Mouse (Mus musculus): ENCODE results near the gene Gas6. TPM values are rescaled to one million over a fixed set of nuclear protein-coding genes. Genes with fewer than 3 reads are reported as not detected.

Gene Gas6
- polyA plus RNA-seq, 1 experiment from 2014 or later, result 177 TPM

DNA sequence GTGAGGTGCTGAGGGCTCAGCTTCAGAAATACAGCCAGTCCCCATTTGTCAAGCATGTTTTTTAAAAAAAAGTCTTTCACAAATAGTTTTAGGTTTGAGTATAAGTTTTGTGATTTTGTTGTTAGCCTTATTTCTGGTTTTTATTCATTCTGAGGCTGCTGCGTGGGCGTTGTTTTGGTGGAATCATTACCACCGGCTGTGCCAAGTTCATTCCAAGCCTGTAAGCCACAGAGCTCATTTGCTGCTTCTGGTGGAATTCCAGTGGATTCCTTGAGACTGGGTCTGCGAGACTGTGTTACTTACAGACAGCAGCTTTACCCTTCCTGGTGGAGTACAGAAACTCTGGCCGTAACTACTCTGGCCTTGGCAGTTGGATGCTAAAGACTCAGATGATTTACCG lies 47.8 kb downstream of the Gas6 start:
- Histone ChIP-seq H3K9ac (replicated peaks; ENCODE audit: low read depth) (no peak overlapping the region), H3K36me3 (ENCODE audit: insufficient read depth, low read length) (no peaks in the 10 kb centered on the region), H3K9me3 (ENCODE audit: low read length) (no peaks in the 10 kb centered on the region), H3K4me2 (replicated peaks; ENCODE audit: low read depth, low read length) (no peak overlapping the region), H3K4me3 (ENCODE audit: low read depth, low read length) (no peak overlapping the region), H3K4me1 (ENCODE audit: insufficient read depth, low read depth, low read length) (no peaks in the 10 kb centered on the region), H3K27ac (ENCODE audit: low read length) (no peak overlapping the region), H3K27me3 (replicated peaks; ENCODE audit: insufficient read depth, low read length) (no peaks in the 10 kb centered on the region)
- ATAC-seq, result no peak
- WGBS, result 82% methylated on average over 6 of the region's 6 CpGs
- TF ChIP-seq CTCF (IDR thresholded peaks at IDR 0.05), result no peak
- TF ChIP-seq EP300 (IDR thresholded peaks at IDR 0.05), result no peak
- no peak for DNase-seq (ENCODE audit: low spot score)

DNA sequence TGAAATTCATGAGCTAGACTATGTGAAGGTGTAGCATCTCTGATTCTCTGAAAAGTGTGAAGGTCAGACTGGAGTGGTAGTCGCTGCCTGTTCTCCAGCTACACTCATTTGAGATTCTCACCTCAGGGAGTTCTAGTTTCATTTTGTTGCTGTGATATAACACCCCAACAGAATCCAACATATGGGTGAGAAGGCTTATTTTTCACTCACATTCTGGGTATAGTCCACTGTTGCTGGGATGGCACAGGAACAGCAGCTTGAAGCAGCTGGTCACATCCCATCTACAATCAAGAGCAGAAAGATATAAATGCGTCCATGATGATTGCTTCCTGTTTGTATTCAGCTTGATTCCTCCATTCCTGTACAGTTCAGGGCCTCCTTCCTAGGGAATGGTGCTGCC lies 52.1 kb downstream of the Gas6 start:
- no peaks in the 10 kb centered on the region for H3K36me3 ChIP-seq (ENCODE audit: insufficient read depth, low read length)
- no peaks in the 10 kb centered on the region for H3K27me3 ChIP-seq (replicated peaks; ENCODE audit: insufficient read depth, low read length)
- no peaks in the 10 kb centered on the region for H3K4me1 ChIP-seq (ENCODE audit: insufficient read depth, low read depth, low read length)
- H3K9ac ChIP-seq (replicated peaks; ENCODE audit: low read depth), result no peak overlapping the region
- H3K4me2 ChIP-seq (replicated peaks; ENCODE audit: low read depth, low read length), result no peak overlapping the region
- H3K27ac ChIP-seq (ENCODE audit: low read length), result no peak overlapping the region
- no peaks in the 10 kb centered on the region for H3K9me3 ChIP-seq (ENCODE audit: low read length)
- no peak for ATAC-seq
- WGBS, result 85% methylated on average over 2 of the region's 2 CpGs
- no peak overlapping the region for H3K4me3 ChIP-seq (ENCODE audit: low read depth, low read length)
- no peak for DNase-seq (ENCODE audit: low spot score)
- TF ChIP-seq CTCF (IDR thresholded peaks at IDR 0.05) (no peak), EP300 (IDR thresholded peaks at IDR 0.05) (no peak)

DNA sequence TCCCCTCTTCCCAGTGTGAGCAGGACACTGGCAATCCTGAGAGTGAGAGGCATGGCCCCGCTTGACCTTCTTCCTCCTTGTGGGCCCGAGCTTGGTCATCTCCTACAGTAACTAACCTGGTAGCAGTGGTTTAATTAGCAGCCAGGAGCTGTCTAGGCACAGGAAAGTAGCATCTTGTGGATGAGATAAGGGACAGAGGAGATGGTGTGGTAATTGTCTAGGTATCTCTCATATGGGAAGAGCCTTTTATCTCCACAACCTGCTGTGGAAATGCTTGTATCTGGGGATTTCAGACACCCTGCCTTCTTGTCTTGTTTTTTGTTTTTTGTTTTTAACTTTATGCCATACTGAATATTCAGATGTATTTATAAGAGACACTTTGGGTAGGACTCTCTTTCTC lies 56.8 kb downstream of the Gas6 start:
- Histone ChIP-seq H3K27ac (ENCODE audit: low read length) (no peak overlapping the region), H3K36me3 (ENCODE audit: insufficient read depth, low read length) (no peaks in the 10 kb centered on the region), H3K4me1 (ENCODE audit: insufficient read depth, low read depth, low read length) (no peaks in the 10 kb centered on the region), H3K27me3 (replicated peaks; ENCODE audit: insufficient read depth, low read length) (peaks cover 9% of the 10 kb centered on the region; the same call in 1 of the 2 replicates), H3K4me3 (ENCODE audit: low read depth, low read length) (no peak overlapping the region), H3K4me2 (replicated peaks; ENCODE audit: low read depth, low read length) (no peak overlapping the region), H3K9ac (replicated peaks; ENCODE audit: low read depth) (no peak overlapping the region), H3K9me3 (ENCODE audit: low read length) (no peaks in the 10 kb centered on the region)
- DNase-seq (ENCODE audit: low spot score) (no peak), ATAC-seq (no peak)
- TF ChIP-seq CTCF (IDR thresholded peaks at IDR 0.05), result no peak
- TF ChIP-seq EP300 (IDR thresholded peaks at IDR 0.05), result no peak
- WGBS, result 80% methylated on average over 2 of the region's 2 CpGs

DNA sequence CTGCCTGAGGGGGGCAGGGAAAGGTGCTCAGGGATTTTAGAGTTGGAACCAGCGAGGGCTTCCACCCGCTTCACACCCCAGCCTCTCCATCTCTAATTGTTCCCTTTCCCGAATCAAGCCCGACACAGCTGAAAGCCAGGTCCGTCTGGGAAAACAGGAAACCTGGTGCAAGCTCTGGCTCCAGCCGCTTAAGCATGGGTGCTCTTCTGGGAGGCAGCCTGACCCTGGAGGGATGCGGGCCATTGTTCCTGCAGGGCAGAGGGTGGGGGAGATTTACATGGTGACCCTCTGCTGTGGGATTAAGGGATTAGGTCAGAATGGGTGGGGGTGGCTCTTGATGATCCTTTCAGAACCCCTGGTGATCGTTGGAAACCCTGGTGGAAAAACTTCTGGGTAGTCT lies 58.2 kb downstream of the Gas6 start:
- Histone ChIP-seq H3K4me1 (ENCODE audit: insufficient read depth, low read depth, low read length) (no peaks in the 10 kb centered on the region), H3K36me3 (ENCODE audit: insufficient read depth, low read length) (no peaks in the 10 kb centered on the region), H3K4me2 (replicated peaks; ENCODE audit: low read depth, low read length) (no peak overlapping the region), H3K27me3 (replicated peaks; ENCODE audit: insufficient read depth, low read length) (peaks cover 9% of the 10 kb centered on the region; the same call in 1 of the 2 replicates), H3K9ac (replicated peaks; ENCODE audit: low read depth) (no peak overlapping the region), H3K27ac (ENCODE audit: low read length) (no peak overlapping the region), H3K4me3 (ENCODE audit: low read depth, low read length) (no peak overlapping the region), H3K9me3 (ENCODE audit: low read length) (no peaks in the 10 kb centered on the region)
- WGBS, result 9% methylated on average over 8 of the region's 8 CpGs
- no peak for DNase-seq (ENCODE audit: low spot score)
- ATAC-seq, result no peak
- TF ChIP-seq CTCF (IDR thresholded peaks at IDR 0.05), result no peak
- no peak for TF ChIP-seq EP300 (IDR thresholded peaks at IDR 0.05)

DNA sequence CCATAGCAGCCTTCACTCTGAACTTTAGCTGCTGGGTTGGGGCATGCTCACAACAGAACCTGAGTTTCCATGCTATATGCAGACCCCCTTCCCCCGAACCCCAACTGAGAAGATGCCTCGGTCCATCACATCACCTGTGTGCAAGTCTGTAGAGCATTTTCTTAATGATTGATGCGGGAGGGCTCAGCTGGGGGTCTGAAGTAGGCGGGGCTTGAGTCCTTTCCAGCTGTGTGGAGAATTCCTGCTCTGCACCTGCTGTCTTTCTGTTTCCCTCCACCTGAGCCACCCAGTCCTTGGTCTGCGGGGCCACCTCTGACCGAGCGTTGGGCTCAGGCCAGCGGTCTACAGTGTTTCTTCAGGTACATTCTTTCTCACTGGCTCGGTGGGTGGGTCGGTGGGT lies 59.4 kb downstream of the Gas6 start, which contains the start of gene Tmem255b:
Tmem255b (plus strand) TSS at position 301 of the 400 bp plus-strand sequence.
- no peak for ATAC-seq
- Histone ChIP-seq H3K9ac (replicated peaks; ENCODE audit: low read depth) (no peak within 1 kb of the TSS), H3K4me2 (replicated peaks; ENCODE audit: low read depth, low read length) (no peak within 1 kb of the TSS), H3K4me3 (ENCODE audit: low read depth, low read length) (no peak within 1 kb of the TSS), H3K27me3 (replicated peaks; ENCODE audit: insufficient read depth, low read length) (peaks cover 9% of the 10 kb centered on the region; the same call in 1 of the 2 replicates), H3K36me3 (ENCODE audit: insufficient read depth, low read length) (no peaks in the 10 kb centered on the region), H3K27ac (ENCODE audit: low read length) (no peak within 1 kb of the TSS), H3K4me1 (ENCODE audit: insufficient read depth, low read depth, low read length) (no peaks in the 10 kb centered on the region), H3K9me3 (ENCODE audit: low read length) (no peaks in the 10 kb centered on the region)
- WGBS, result 21% methylated on average over 10 of the region's 10 CpGs
- TF ChIP-seq EP300 (IDR thresholded peaks at IDR 0.05) (no peak), CTCF (IDR thresholded peaks at IDR 0.05) (no peak)
- DNase-seq (ENCODE audit: low spot score), result no peak

DNA sequence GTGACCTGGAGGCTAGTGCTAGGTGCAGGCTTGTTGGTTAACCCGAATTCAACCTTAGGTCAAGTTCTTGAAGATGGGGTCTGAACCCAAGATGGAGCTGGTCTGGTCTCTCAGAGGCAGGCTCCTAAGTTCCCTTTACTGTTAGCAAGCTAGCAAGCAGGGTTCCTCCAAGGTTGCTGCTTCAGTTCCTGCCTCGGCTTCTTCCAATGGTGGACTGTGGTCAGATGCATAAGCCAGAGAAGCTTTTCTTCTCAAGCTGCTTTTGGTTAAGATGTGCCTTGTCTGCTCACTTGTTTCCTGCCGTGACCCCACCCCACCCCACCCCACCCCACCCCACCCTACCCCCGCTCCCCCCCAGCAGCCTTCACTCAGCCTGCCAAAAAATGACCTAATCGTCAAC lies 61.2 kb downstream of the Gas6 start:
- no peak overlapping the region for H3K27ac ChIP-seq (ENCODE audit: low read length)

DNA sequence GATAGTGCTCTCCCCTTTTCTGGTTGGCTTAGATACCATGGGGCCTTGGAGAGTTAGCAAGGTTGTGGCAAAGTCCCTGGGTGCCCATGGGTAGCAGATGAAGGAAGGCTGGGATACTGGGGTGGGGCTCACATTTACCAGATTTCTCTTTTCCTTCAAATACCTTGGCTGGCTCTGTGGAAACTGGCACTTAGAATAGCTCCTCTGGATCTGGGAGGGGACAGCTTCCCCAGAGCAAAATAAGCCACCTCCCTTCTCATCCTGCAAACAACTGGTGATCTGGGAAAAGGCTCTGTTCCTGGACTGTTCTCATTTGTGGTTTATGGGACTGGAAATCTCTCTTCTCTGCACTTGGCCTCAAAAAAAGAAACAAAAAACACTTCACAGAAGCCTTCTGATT lies 63.4 kb downstream of the Gas6 start:
- H3K9me3 ChIP-seq (ENCODE audit: low read length), result no peaks in the 10 kb centered on the region
- H3K4me1 ChIP-seq (ENCODE audit: insufficient read depth, low read depth, low read length), result no peaks in the 10 kb centered on the region
- H3K4me3 ChIP-seq (ENCODE audit: low read depth, low read length), result no peak overlapping the region
- H3K9ac ChIP-seq (replicated peaks; ENCODE audit: low read depth), result no peak overlapping the region
- H3K27me3 ChIP-seq (replicated peaks; ENCODE audit: insufficient read depth, low read length), result peaks cover 7% of the 10 kb centered on the region; the same call in 1 of the 2 replicates
- DNase-seq (ENCODE audit: low spot score) (no peak), ATAC-seq (no peak)
- no peak for TF ChIP-seq CTCF (IDR thresholded peaks at IDR 0.05)
- no peaks in the 10 kb centered on the region for H3K36me3 ChIP-seq (ENCODE audit: insufficient read depth, low read length)
- no peak overlapping the region for H3K27ac ChIP-seq (ENCODE audit: low read length)
- no peak overlapping the region for H3K4me2 ChIP-seq (replicated peaks; ENCODE audit: low read depth, low read length)

More for the DNA sequence above, 61.2 kb downstream of the Gas6 start:
- Histone ChIP-seq H3K9me3 (ENCODE audit: low read length) (no peaks in the 10 kb centered on the region), H3K4me3 (ENCODE audit: low read depth, low read length) (no peak overlapping the region), H3K9ac (replicated peaks; ENCODE audit: low read depth) (no peak overlapping the region), H3K4me1 (ENCODE audit: insufficient read depth, low read depth, low read length) (no peaks in the 10 kb centered on the region), H3K4me2 (replicated peaks; ENCODE audit: low read depth, low read length) (no peak overlapping the region), H3K27me3 (replicated peaks; ENCODE audit: insufficient read depth, low read length) (peaks cover 9% of the 10 kb centered on the region; the same call in 1 of the 2 replicates), H3K36me3 (ENCODE audit: insufficient read depth, low read length) (no peaks in the 10 kb centered on the region)
- TF ChIP-seq CTCF (IDR thresholded peaks at IDR 0.05), result no peak
- no peak for TF ChIP-seq EP300 (IDR thresholded peaks at IDR 0.05)
- no peak for DNase-seq (ENCODE audit: low spot score)
- 60% methylated on average over 4 of the region's 5 CpGs for WGBS
- ATAC-seq, result no peak
